Mouse (Mus musculus): Measurements from ENCODE around the gene Rps19bp1. TPM values are rescaled to one million over a fixed set of nuclear protein-coding genes. Genes with fewer than 3 reads are reported as not detected.

The Rps19bp1 gene
- polyA plus RNA-seq, 1 experiment, result 28.1 TPM

DNA sequence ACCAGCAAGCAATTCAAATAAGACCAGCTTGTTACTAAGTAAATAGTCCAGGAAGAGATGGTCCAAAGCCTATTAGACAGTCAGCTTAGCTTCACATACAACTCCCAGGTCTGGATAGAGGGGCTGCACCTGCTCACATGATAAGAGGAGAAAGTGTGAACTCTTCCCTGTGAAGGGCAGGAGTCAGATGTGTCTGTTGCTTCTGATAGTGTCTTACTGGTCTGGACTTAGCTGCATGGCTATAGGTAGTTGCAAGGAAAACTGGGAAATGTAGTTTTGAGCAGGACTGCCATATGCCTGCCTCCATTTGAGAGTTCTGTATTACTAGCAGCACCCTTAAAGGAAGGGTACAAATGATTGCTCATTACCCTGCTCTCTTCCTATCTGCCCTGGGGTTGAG lies 50.4 kb downstream of the Rps19bp1 start:
- Histone ChIP-seq H3K27ac (ENCODE audit: insufficient read depth, low read length) (no peak overlapping the region), H3K9me3 (replicated peaks; ENCODE audit: control insufficient read depth, insufficient read depth, low read length, poor library complexity, severe bottlenecking) (no peaks in the 10 kb centered on the region)
- no peak for TF ChIP-seq CTCF (IDR thresholded peaks at IDR 0.05; ENCODE audit: low read depth, low read length)
- TF ChIP-seq POLR2A (IDR thresholded peaks at IDR 0.05; ENCODE audit: insufficient read depth, low read length), result no peak
- TF ChIP-seq EP300 (IDR thresholded peaks at IDR 0.05; ENCODE audit: insufficient read depth, low read depth, low read length), result no peak

More for the DNA sequence above, 50.4 kb downstream of the Rps19bp1 start:
- H3K4me1 ChIP-seq (ENCODE audit: control insufficient read depth, insufficient read depth, low read length), result peaks cover 5% of the 10 kb centered on the region
- no peak overlapping the region for H3K9ac ChIP-seq (ENCODE audit: low read depth, poor library complexity, severe bottlenecking)
- no peak overlapping the region for H3K4me3 ChIP-seq (ENCODE audit: low read depth, low read length)
- H3K36me3 ChIP-seq (ENCODE audit: control insufficient read depth, insufficient read depth, low read length, poor library complexity, severe bottlenecking), result no peaks in the 10 kb centered on the region
- H3K27me3 ChIP-seq (ENCODE audit: control insufficient read depth, insufficient read depth, low read length, poor library complexity, severe bottlenecking), result no peaks in the 10 kb centered on the region

Other genes starting within 250 kb of the Rps19bp1 start
- 16.8 and 17.1 TPM in 2 replicates for gene Pdgfb, start 249.3 kb downstream of the Rps19bp1 start, polyA plus RNA-seq (2011; ENCODE audit: insufficient read depth, insufficient read length, low read depth, missing spikeins)
- gene Syngr1, start 173.0 kb downstream of the Rps19bp1 start, polyA plus RNA-seq (2011; ENCODE audit: insufficient read depth, insufficient read length, low read depth, missing spikeins), result 30.7 and 32.3 TPM in 2 replicates
- gene Rpl3, start 172.4 kb downstream of the Rps19bp1 start, polyA plus RNA-seq (2011; ENCODE audit: insufficient read depth, insufficient read length, low read depth, missing spikeins), result 2,815 and 3,044 TPM in 2 replicates
- gene Tab1, start 131.2 kb downstream of the Rps19bp1 start, polyA plus RNA-seq (2011; ENCODE audit: insufficient read depth, insufficient read length, low read depth, missing spikeins), result 13.5 and 15.6 TPM in 2 replicates
- 6.2 and 6.3 TPM in 2 replicates for gene Mgat3, start 90.6 kb downstream of the Rps19bp1 start, polyA plus RNA-seq (2011; ENCODE audit: insufficient read depth, insufficient read length, low read depth, missing spikeins)
- 35.7 and 38.4 TPM in 2 replicates for gene Mief1, start 30.3 kb downstream of the Rps19bp1 start, polyA plus RNA-seq (2011; ENCODE audit: insufficient read depth, insufficient read length, low read depth, missing spikeins)
- not detected in 2 replicates for gene AC140267.1, start 28.5 kb downstream of the Rps19bp1 start, polyA plus RNA-seq (2011; ENCODE audit: insufficient read depth, insufficient read length, low read depth, missing spikeins)
- 193 and 198 TPM in 2 replicates for gene Atf4, start 9.1 kb downstream of the Rps19bp1 start, polyA plus RNA-seq (2011; ENCODE audit: insufficient read depth, insufficient read length, low read depth, missing spikeins)
- gene Cacna1i, start 22.9 kb upstream of the Rps19bp1 start, polyA plus RNA-seq (2011; ENCODE audit: insufficient read depth, insufficient read length, low read depth, missing spikeins), result not detected in 2 replicates

Data from ES-Bruce4 (cell line).